Mouse (Mus musculus) adrenal gland, postnatal 25 days (tissue): ENCODE results near the gene Krt13. TPM values are rescaled to one million over a fixed set of nuclear protein-coding genes. Genes with fewer than 3 reads are reported as not detected.

Source experiments
- DNase-seq: peaks from one replicate; pipeline ENCODE4 v3.0.0; 2021; ENCODE audit warnings: mixed read lengths
- long read RNA-seq: library from polyadenylated mRNA; stranded (forward); transcript quantifications from one replicate; pipeline ENCODE4 v2.0.0, GENCODE M21; 2021
- total RNA-seq: library from RNA; stranded (reverse); gene quantifications from 2 replicates; pipeline ENCODE4 v1.2.3, GENCODE M21; 2021

Krt13 gene
- not detected in 2 replicates for total RNA-seq
- long read RNA-seq = 0 reads

DNA sequence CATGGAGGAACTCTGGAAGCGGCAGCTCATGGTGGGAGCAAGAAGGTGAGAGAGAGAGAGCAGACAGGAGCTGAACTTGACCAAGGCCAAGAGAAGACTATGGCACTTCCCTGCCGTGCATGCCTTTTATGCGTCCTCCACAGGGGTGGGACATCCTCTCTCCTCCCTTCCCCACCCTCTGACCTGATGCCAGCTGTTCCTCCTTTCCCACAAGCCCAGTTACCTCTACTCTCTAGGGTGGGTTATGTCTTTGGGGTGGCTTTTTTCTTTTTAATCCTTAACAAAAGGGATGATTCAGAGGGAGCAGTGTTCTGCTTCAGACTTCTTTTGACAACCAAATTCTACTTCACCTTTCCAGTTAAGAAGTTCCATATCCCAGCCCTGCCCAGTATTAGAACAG is at the start of gene Krt13:
TSS of gene Krt13 (minus strand) at position 101 of the 400 bp plus-strand sequence.
- DNase-seq = no peak

- DNase-seq = peak; percentile 79
Observed at GRCm38 (mm10) chr11:100168765-100169762, 47.7 kb upstream of the Krt13 start.

- DNase-seq = peak; percentile 21
Observed at GRCm38 (mm10) chr11:100168071-100168470, 46.7 kb upstream of the Krt13 start.

GRCm38 (mm10) chr11:100164392-100164791 is 43.0 kb upstream of the Krt13 start:
- DNase-seq = no peak

DNA sequence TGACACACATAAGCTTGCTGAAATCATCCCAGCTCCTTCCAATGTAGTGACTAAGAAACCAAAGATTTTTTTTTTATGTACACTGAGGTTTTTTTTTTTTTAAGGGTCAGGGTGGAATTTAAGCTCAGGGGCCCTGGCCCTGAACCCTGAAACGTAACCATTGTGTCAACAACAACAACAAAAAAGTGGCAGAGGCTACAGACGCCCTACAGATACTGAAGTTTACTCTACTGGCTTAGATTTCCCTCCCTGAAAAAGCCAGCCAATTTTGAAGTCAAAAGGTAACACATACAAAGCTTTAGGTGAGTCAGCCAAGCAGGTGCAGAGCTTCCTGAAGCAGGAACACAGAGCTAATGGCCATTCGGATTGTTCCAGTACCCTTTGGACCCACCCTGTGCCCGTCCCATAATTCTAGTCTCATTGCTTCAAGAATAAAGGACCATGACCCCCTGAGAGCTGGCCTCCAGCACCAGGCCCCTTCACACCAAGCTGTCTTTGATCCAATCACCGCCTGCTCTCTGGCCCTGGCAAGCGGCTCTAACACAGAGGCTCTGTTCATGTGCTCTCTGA is 36.6 kb upstream of the Krt13 start:
- no peak for DNase-seq

DNA sequence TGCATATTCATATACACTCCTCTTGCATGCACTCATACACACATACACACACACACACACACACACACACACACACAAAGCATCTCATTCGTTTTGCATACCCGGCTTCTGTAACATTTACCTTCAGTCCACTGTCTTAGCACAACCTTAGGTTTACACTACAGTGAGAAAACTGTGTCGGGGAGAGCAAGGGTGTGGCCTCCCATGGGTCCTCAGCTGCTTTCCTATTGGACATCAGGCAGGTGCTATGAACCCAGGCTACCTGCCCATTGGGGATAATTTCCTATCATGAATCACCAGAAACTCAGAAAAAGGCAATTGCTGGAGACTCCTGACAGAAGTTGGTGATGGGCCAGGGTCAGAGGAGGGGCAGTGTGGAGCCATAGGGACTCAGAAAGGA is 36.0 kb upstream of the Krt13 start:
- no peak for DNase-seq

DNA sequence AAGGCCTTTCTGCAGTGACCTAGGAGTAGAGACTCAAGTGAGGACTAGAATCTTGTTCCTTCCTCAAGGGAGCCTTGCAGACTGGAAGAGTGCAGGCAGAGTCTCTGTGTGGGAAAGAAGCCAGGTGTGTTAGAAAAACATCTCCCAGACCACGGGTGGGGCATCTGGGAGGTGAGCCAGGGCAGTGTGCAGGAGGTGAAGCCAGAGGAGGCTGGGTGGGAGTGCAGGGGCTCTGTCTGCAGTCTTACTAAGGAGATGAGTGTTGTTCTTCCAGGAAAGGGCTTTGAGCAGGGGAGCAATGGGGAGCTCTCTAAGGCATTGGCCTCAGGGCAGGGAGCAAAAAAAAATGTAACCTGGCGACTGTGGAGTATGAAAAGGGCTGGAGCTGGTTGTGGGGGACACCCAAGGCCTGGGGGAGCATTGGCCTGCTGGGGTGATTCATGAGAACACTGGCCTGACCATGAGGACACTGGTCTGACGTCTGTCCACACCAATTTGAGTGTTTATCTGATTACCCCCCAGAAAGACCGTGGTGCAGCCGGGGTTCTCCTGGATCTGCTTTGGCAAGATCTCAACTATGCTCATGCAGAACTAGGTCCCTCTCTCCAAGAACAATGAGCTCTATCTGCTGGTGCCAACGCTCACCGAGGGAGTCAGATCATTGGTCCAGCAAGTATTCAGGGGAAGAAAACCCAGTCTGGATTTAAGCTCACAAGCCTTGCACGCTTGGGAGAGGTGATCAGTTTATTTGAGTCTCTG is 34.3 kb upstream of the Krt13 start:
- DNase-seq = no peak

DNA sequence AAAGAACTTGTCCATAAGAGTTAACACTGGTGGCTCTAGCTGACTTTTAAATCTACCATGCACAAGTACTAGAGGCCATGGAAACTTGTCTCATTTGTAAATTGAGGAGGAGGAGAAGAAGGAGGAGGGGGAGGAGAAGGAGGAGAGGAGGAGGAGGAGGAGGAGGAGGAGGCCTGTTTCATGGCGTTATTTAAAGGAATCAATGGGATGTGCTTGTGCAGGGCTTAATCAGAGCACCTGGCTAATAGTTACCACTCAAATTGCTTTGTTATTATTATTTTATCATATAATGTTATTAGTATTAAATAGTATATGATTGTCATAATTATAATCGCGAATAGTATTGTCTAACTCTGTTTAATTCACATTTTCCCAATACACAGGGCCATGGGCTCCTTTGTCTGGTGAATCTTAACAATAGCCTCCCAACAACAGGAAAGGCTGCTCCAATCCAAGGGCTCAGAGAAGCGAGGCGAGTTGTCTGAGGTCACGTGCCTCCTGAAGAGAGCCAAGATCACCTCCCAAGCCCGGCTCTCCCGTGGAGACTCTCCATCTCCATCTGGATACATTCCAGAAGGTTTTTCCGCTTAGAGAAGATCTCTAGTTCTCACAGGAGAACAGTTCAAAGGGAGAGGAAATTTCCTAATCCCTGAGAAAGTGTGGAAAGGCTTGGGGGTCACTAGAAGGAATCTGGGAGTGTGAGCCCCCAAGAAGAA is 27.4 kb upstream of the Krt13 start, which contains the start of gene Krt19:
TSS of gene Krt19 (minus strand) at position 51 of the 716 bp plus-strand sequence.
- no peak for DNase-seq

GRCm38 (mm10) chr11:100147566-100148353 is 26.4 kb upstream of the Krt13 start:
- no peak for DNase-seq

DNA sequence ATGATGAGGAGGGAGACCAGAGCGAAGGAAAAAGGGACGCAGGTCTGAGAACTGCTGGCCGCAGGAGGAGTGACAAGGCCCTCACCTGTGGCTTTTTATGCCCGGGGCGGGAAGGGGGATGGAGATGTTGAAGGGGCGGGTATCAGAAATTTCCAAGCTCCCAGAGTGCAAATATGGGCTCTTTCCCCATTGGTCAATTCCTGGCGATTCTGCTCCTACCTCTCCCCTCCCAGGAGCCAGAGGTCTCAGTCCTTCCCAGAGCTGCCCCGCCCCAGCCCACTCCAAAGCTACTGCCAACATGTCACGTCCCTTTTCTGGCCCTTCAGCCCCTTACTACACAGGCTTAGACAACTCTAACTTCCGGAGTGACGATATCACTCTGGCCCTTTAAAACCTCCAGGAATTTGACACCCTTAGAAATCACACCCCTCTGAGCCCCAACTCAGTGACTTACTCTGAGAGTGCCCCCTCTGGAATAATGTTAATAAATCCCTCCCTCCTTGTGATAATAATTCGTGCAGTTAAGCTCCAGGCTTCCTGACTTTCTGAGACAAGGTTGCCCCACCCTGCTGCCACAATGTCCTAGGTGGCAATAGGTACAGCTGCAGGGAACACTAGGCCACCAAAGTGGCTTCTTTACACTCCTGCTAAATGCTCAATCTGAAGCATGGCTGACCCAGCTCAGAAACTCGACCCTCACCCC is 24.6 kb upstream of the Krt13 start:
- no peak for DNase-seq

DNA sequence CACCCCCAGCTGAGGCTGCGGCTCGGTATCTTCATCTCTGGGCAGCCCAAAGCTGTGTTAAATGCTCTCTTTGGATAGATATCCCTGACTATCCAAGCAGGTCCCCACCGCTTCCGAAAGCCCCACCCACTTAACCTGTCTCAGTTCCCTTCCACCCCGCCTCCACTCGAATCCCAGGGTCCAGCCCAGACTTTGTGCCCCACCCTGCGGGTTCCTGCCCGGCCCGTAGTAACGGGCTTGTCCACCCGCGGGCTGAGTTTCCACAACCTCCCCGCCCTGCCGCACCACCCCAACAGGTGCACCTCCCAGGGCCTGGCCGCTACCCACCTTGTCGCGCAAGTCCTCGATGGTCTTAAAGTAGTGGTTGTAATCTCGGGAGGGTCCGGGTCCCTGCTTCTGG is 23.7 kb upstream of the Krt13 start:
- DNase-seq = no peak

GRCm38 (mm10) chr11:100140966-100141365 is 19.6 kb upstream of the Krt13 start:
- peak; percentile 4 for DNase-seq

DNA sequence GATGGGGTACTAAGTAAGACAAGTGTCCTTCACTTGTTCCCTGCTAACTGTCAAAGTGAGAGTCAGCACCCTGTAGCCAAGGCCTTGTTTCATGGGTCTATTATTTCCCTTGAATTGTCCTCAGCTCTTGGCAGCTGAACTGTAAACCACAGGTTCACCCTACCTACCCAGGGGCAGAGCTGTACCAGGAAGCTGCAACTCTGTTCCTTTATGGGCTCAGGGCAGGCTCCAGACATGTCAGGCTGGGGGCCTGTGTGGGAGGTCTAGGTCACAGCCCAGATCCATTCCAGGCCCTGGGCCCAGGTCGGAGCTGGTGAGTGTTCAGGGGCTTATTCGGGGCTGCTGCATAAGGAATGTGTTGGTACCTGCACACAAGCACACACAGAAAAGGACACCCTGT is 18.0 kb upstream of the Krt13 start:
- DNase-seq = no peak

DNA sequence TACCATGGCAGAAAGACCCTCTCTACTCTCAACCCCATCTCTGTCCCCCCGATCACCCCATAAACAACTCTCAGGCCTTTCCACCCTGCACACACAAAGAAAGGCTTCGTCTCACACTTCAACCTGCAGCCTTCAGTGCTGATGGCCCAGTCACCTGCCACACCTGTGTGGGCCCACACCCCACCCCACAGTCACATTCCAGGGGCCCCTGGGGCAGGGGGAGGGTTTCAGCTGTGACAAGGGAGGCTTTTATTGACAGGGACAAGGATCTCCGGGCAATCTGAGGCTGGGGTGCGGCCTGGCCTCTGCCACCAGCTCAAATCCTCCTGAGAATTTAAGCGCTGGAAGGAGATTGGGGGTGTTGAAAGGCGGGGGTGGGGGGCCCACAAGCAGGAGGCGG is 17.4 kb upstream of the Krt13 start:
- no peak for DNase-seq

DNA sequence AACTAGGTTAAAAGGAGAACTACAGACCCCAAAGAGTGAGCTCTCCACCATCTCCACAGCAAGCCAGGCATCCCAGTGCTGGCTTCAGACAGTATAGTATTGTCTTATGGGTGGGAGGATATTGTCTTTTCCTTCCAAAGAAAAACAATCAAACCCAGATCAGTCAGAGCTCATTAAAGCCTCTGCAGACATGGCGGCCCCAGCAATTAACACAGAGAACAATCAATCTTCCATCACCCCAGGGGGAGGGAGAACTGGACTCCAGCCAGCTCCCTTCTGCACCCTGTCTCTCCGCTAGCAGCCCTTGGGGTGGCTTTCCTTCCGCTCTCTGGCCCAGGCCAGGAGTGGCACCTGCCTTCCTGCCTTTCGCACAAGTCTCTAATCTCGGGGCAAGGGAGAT is 16.3 kb upstream of the Krt13 start:
- DNase-seq = no peak

DNA sequence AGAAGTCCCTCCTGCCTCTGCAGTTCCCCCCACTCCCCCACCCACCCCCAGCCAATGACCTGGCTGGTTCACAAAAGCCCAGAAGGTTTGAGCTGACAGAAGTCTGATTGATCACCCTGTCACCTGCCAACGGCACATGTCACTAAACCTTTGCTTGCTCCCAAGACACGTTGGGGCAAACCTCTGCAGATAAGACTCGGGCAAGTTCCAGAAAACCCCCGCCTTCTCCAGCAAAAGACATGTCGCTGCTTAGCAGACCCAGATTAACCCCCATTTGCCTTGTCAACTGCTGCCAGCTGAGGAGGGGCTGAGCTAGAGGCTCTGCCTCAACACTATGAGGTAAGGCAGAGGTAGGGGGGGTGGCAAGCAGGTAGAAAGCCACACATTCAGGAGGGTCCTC is 15.2 kb upstream of the Krt13 start:
- no peak for DNase-seq

DNA sequence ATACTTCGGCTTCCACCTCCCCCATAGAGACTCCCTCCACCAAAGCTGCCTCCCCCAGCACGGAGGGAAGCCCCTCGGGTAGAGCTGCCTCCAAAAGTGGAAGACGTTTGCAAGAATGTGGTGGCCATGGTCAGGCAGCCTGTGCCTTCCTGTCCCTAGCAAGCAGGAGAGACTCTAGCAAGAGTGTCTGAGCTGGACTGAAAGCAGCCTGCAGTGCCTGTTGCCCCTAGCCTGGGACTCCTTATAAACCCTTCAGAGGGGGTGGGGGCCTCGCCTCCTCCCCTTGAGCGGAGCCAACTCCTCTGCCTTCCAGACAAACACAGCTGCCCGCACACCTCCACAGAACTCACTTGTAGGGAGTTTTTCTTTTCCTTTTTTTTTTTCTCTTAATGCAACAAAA is 14.4 kb upstream of the Krt13 start, which contains the start of gene Krt15:
TSS of gene Krt15 (minus strand) at position 198 of the 400 bp plus-strand sequence.
- DNase-seq = no peak

DNA sequence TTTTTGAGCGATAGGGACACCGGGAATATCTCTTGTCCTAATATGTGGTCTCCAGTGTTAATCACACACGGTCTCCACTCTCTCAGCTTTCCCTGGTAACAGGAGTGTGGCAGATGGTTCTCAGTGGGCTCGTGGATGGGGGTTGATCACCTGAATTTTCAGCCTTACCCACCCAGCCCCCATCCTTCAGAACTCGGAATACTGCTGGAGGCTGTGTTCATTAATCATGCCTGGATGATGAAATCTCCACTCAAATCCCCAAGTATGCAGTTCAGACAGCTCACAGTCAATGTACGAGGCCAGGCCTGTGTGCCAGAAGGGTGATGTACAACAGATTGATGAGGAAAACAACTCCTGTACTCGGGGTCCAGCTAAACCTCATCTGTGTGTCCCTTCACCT is 3.5 kb upstream of the Krt13 start:
- no peak for DNase-seq

DNA sequence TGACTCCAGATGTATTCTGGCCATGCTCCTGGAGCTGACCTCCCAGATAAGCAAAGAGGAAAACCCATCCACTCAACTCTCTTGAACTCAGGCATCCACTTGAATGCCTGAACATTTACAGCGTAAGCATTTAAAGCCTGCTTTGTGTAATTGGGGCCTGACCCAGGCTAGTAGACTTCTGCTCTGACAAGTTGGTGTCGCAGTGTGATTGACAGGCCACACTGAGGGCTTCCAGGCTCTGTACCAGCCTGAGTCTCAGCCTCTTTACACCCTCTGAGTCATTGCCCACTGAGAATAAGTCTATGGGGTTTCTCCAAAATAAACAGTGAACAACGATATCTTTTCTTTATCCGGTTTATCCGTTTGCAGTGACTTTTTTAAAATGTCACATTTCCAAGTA is 1.0 kb downstream of the Krt13 start:
- no peak for DNase-seq

DNA sequence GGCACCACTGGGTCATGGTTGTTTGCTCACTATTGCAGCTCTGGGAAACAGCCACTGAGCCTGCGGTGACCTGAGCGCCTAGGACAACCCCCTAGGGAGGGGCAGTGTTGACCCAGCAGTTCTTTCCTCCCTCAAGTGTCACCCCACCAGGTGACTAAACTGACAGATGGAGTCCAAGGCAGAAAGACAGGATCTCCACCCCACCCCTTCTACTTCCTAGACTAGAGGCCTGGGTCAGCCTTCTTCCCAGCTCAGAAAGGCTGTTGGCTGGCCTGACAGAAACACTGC is 7.7 kb downstream of the Krt13 start:
- peak; percentile 43 for DNase-seq
